ENCODE assay signal across 20 mouse cellular contexts in genomic region chr11:53842161-53842581, GRCm38 (mm10). TPM values are rescaled to one million over a fixed set of nuclear protein-coding genes. Genes with fewer than 3 reads are reported as not detected.
A peak's percentile ranks its signal among the peaks of the same experiment; 100 is the strongest.
DNase-seq lines count a peak whose midpoint lies in the region; ATAC-seq and TF ChIP-seq lines count a peak whose summit lies in the region.
"Had no signal": no experiment of that assay in that cellular context is flagged by ENCODE, and none has a peak within 500 bp of the region (broad histone marks: within the 10 kb centered on the region; RNA-seq: fewer than 3 reads in every experiment).

No protein-coding gene starts in this region.

- H3K27ac ChIP-seq in layer of hippocampus, adult 2 months: peak overlapping the region; percentile 77
- H3K27ac ChIP-seq in kidney, embryonic 16.5 days (ENCODE audit: low read length): no peak overlapping the region
- H3K27ac ChIP-seq: embryonic facial prominence, embryonic 15.5 days; forebrain, embryonic 12.5 days; kidney, postnatal 0 days; lung, embryonic 15.5 days; midbrain, embryonic 15.5 days; neural tube, embryonic 13.5 days had no signal

- peaks cover 6% of the 10 kb centered on the region; the same call in 1 of the 2 replicates for H3K4me1 ChIP-seq in kidney, embryonic 16.5 days (ENCODE audit: insufficient read depth, low read length)
- H3K4me1 ChIP-seq: forebrain, embryonic 12.5 days; midbrain, embryonic 15.5 days; neural tube, embryonic 13.5 days had no signal

- DNase-seq in layer of hippocampus, adult 2 months (ENCODE audit: low spot score in 2 of 2): peak in 1 of 2 experiments; percentile 44
- DNase-seq in layer of hippocampus, adult 9-10 months (ENCODE audit: low spot score): no peak
- peak; percentile 36 for DNase-seq in thymus, postnatal 25 days
- DNase-seq in thymus, adult 18-20 months: no peak
- peak; percentile 52 to 68 for DNase-seq in left cerebral cortex, postnatal 14 days (ENCODE audit: low spot score in 2 of 2)
- DNase-seq in telencephalon, adult 2 months (ENCODE audit: low read depth, low spot score): peak; percentile 85
- DNase-seq in liver: no peak
- DNase-seq: adrenal gland, adult 2 months; cerebellum, adult 9-10 months; gastrocnemius, postnatal 14 days; heart, postnatal 14 days had no signal

- H3K4me3 ChIP-seq in layer of hippocampus, adult 2 months: no peak overlapping the region
- no peak overlapping the region for H3K4me3 ChIP-seq in kidney, embryonic 16.5 days (ENCODE audit: low read length)
- H3K4me3 ChIP-seq: embryonic facial prominence, embryonic 15.5 days; forebrain, embryonic 12.5 days; lung, embryonic 15.5 days; midbrain, embryonic 15.5 days; neural tube, embryonic 13.5 days had no signal

- no peak for TF ChIP-seq CTCF in layer of hippocampus, adult 2 months (conservative IDR thresholded peaks at IDR 0.05)

- 70% methylated on average over 4 of the region's 4 CpGs for WGBS in kidney, embryonic 16.5 days

- H3K36me3 ChIP-seq in kidney, embryonic 16.5 days (ENCODE audit: insufficient read depth, low read length): no peaks in the 10 kb centered on the region
- H3K36me3 ChIP-seq: embryonic facial prominence, embryonic 15.5 days; forebrain, embryonic 12.5 days; lung, embryonic 15.5 days; midbrain, embryonic 15.5 days; neural tube, embryonic 13.5 days had no signal

- H3K27me3 ChIP-seq in kidney, embryonic 16.5 days (ENCODE audit: insufficient read depth, low read length): no peaks in the 10 kb centered on the region
- H3K27me3 ChIP-seq: embryonic facial prominence, embryonic 15.5 days; forebrain, embryonic 12.5 days; lung, embryonic 15.5 days; midbrain, embryonic 15.5 days; neural tube, embryonic 13.5 days had no signal

- H3K4me2 ChIP-seq in kidney, embryonic 16.5 days (replicated peaks; ENCODE audit: low read depth, low read length): no peak overlapping the region
- H3K4me2 ChIP-seq: embryonic facial prominence, embryonic 15.5 days; forebrain, embryonic 12.5 days; liver, embryonic 11.5 days; lung, embryonic 15.5 days; midbrain, embryonic 15.5 days; neural tube, embryonic 13.5 days had no signal

- H3K9me3 ChIP-seq in kidney, embryonic 16.5 days (ENCODE audit: low read length): no peaks in the 10 kb centered on the region
- H3K9me3 ChIP-seq: embryonic facial prominence, embryonic 15.5 days; forebrain, embryonic 12.5 days; lung, embryonic 15.5 days; midbrain, embryonic 15.5 days; neural tube, embryonic 13.5 days had no signal

- no peak overlapping the region for H3K9ac ChIP-seq in kidney, embryonic 16.5 days (replicated peaks; ENCODE audit: low read length)
- H3K9ac ChIP-seq: embryonic facial prominence, embryonic 15.5 days; forebrain, embryonic 12.5 days; lung, embryonic 15.5 days; midbrain, embryonic 15.5 days; neural tube, embryonic 13.5 days had no signal

- ATAC-seq in kidney, embryonic 16.5 days (ENCODE audit: low FRiP score, low TSS enrichment): no peak
- ATAC-seq: inflammation-experienced regulatory T-cells, adult 6 months; midbrain, embryonic 15.5 days had no signal

- intact Hi-C loops in left cerebral cortex, postnatal 14 days (cut with DNase I): no loop called here

RNA-seq across cellular contexts. Expression of gene Gm12216, which starts 16.9 kb away (rescaled TPM):
- 1 to 10 TPM; 8.5 to 8.9 TPM for total RNA-seq in layer of hippocampus, adult 2 months (2021)
- 1 to 10 TPM; 2.0 to 3.1 TPM for total RNA-seq in left cerebral cortex, postnatal 14 days (2021)
- 1.1 and 2.1 TPM in 2 replicates for polyA plus RNA-seq in kidney, embryonic 16.5 days (2015; fragmentation: Nextera tagmentation; extraction: Ambion mirVana)
- polyA plus RNA-seq: forebrain, embryonic 12.5 days had no signal

RNA-seq across cellular contexts. Expression of gene Slc22a5, which starts 49.3 kb away (rescaled TPM):
- 10 to 100 TPM; 10.7 to 12.4 TPM for total RNA-seq in layer of hippocampus, adult 2 months (2021)
- 10 to 100 TPM in 1 of 2 experiments, 1 to 10 TPM in 1; 9.4 to 10.9 TPM for total RNA-seq in left cerebral cortex, postnatal 14 days (2021)
- polyA plus RNA-seq in kidney, embryonic 16.5 days (2015; fragmentation: Nextera tagmentation; extraction: Ambion mirVana): 17.3 and 18.4 TPM in 2 replicates

Comparison
In these comparisons a context has a peak if more than half of its experiments do, and no peak if none do; other contexts are left out.
1. DNase-seq: peak in thymus, postnatal 25 days (single experiment), left cerebral cortex, postnatal 14 days (2 of 2) and telencephalon, adult 2 months (single experiment); none in layer of hippocampus, adult 9-10 months (single experiment), thymus, adult 18-20 months (0 of 2) and liver (single experiment).